Mouse (Mus musculus): ENCODE results near the gene Glra4. TPM values are rescaled to one million over a fixed set of nuclear protein-coding genes. Genes with fewer than 3 reads are reported as not detected.

The Glra4 gene
- polyA plus RNA-seq (2015; fragmentation: Illumina TruSeq; extraction: RNeasy Lipid Tissue Mini Kit (QIAGEN cat#74804); ENCODE audit: insufficient read depth, low read depth, low replicate concordance), result not detected

DNA sequence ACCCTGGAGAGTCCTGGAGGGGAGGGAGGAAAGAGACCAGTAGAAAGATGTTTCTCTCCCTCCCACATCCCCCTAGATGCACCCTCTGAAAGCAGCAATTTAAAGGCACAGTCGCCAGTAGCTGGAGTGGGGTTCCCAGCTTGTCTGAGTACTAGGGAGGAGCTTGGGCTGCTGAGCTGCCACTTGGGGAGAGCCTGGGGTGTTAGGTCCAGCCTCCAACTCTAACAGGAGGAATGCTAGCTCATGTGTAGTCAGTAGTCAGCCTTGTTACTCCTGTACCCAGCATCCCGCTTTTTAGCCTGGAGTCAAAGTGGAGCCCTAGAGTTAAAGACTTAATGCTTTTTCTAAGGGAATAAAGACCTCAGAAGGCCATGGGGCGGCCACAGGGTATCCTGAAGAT lies at the start of gene Glra4:
Gene Glra4 (minus strand): TSS at position 101 of the 400 bp plus-strand sequence.

DNA sequence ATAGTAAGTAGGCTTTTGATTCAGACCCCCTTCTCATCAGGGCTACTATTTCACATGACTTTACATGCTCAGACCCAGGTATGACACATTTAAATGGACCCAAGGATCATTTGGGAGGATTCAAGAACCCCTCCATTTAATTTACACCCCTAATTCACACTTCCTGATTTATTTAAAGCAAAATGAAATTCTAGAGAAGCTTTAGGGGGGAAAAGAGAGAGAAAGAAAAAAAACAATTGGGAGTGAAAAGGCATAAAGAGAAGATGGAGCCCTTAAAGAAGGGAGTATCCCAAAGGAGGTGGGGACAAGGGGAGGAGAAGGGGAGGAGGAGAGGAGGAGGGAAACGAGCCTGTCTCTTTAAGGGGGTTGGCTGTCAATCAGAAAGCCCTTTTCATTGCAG lies 42.4 kb upstream of the Glra4 start, which contains the start of gene Plp1:
Gene Plp1 (plus strand): TSS at position 301 of the 400 bp plus-strand sequence.

DNA sequence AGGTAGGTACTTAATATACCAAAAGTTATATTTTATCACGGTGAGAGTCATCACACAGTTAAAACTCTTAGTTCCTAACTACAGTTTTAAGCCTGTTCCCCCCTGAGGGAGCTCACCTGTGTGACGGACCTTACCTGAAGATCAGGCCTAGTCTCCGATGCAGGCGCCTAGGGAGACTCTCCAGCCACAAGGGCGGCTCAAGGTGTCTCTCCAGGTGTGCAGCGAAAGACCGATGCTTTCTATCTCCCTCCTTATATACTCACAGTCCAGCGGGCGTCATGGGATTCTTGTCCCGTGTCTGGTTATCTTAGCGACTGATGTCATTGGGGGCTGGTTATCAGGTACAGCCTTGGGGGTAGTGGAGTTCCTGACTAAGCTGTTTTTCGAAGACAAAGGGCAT lies 36.5 kb downstream of the Glra4 start, which contains the start of gene Morf4l2:
Gene Morf4l2 (minus strand): TSS at position 232 of the 400 bp plus-strand sequence.

Other genes starting within 250 kb of the Glra4 start
- not detected for gene Kir3dl2, start 236.1 kb downstream of the Glra4 start, polyA plus RNA-seq (2015; fragmentation: Illumina TruSeq; extraction: RNeasy Lipid Tissue Mini Kit (QIAGEN cat#74804); ENCODE audit: insufficient read depth, low read depth, low replicate concordance)
- 4.4 TPM for gene Tceal3, start 189.3 kb downstream of the Glra4 start, polyA plus RNA-seq (2015; fragmentation: Illumina TruSeq; extraction: RNeasy Lipid Tissue Mini Kit (QIAGEN cat#74804); ENCODE audit: insufficient read depth, low read depth, low replicate concordance)
- gene Tceal1, start 72.2 kb downstream of the Glra4 start, polyA plus RNA-seq (2015; fragmentation: Illumina TruSeq; extraction: RNeasy Lipid Tissue Mini Kit (QIAGEN cat#74804); ENCODE audit: insufficient read depth, low read depth, low replicate concordance), result 1.6 TPM
- 81.2 TPM for gene Morf4l2, start 36.5 kb downstream of the Glra4 start, polyA plus RNA-seq (2015; fragmentation: Illumina TruSeq; extraction: RNeasy Lipid Tissue Mini Kit (QIAGEN cat#74804); ENCODE audit: insufficient read depth, low read depth, low replicate concordance)
- gene Plp1, start 42.5 kb upstream of the Glra4 start, polyA plus RNA-seq (2015; fragmentation: Illumina TruSeq; extraction: RNeasy Lipid Tissue Mini Kit (QIAGEN cat#74804); ENCODE audit: insufficient read depth, low read depth, low replicate concordance), result 3.3 TPM
- not detected for gene Rab9b, start 88.6 kb upstream of the Glra4 start, polyA plus RNA-seq (2015; fragmentation: Illumina TruSeq; extraction: RNeasy Lipid Tissue Mini Kit (QIAGEN cat#74804); ENCODE audit: insufficient read depth, low read depth, low replicate concordance)
- gene H2bfm, start 147.2 kb upstream of the Glra4 start, polyA plus RNA-seq (2015; fragmentation: Illumina TruSeq; extraction: RNeasy Lipid Tissue Mini Kit (QIAGEN cat#74804); ENCODE audit: insufficient read depth, low read depth, low replicate concordance), result not detected
- 31.8 TPM for gene Tmsb15b2, start 195.4 kb upstream of the Glra4 start, polyA plus RNA-seq (2015; fragmentation: Illumina TruSeq; extraction: RNeasy Lipid Tissue Mini Kit (QIAGEN cat#74804); ENCODE audit: insufficient read depth, low read depth, low replicate concordance)
- 2.5 TPM for gene Tmsb15l, start 196.7 kb upstream of the Glra4 start, polyA plus RNA-seq (2015; fragmentation: Illumina TruSeq; extraction: RNeasy Lipid Tissue Mini Kit (QIAGEN cat#74804); ENCODE audit: insufficient read depth, low read depth, low replicate concordance)
- gene Tmsb15b1, start 196.7 kb upstream of the Glra4 start, polyA plus RNA-seq (2015; fragmentation: Illumina TruSeq; extraction: RNeasy Lipid Tissue Mini Kit (QIAGEN cat#74804); ENCODE audit: insufficient read depth, low read depth, low replicate concordance), result 6.7 TPM
- 3.7 TPM for gene Zcchc18, start 213.0 kb upstream of the Glra4 start, polyA plus RNA-seq (2015; fragmentation: Illumina TruSeq; extraction: RNeasy Lipid Tissue Mini Kit (QIAGEN cat#74804); ENCODE audit: insufficient read depth, low read depth, low replicate concordance)